Mouse (Mus musculus) stomach, postnatal 0 days (tissue): ENCODE measurements at regions not wholly inside any gene's neighbourhood (a gene's known extent, or its start where the extent isn't known, plus 50 kb on each side); places are given as distances from the start of the nearest gene placed in this dataset.

ENCODE experiments used
- CTCF ChIP-seq: IDR thresholded peaks from 2 replicates; pipeline ENCODE4 v1.5.1; 2016; ENCODE audit warnings: antibody characterized with exemption, low read depth, mild to moderate bottlenecking, moderate library complexity
- EP300 ChIP-seq: optimal IDR thresholded peaks from 2 replicates; pipeline ENCODE3; 2016; ENCODE audit warnings: antibody characterized with exemption

GRCm38 (mm10) chr8:8139720-8140119 is 521.3 kb downstream of the Efnb2 start:
- TF ChIP-seq CTCF (no peak), EP300 (no peak)
